8 mouse cellular contexts compared by ENCODE assay signal in genomic region chr5:23684517-23684916, GRCm38 (mm10). TPM values are rescaled to one million over a fixed set of nuclear protein-coding genes. Genes with fewer than 3 reads are reported as not detected.
DNase-seq lines count a peak whose midpoint lies in the region; ATAC-seq and TF ChIP-seq lines count a peak whose summit lies in the region.

Srpk2 (minus strand) TSS chr5:23684617.

- no peaks in the 10 kb centered on the region for H3K4me1 ChIP-seq in testis, adult 2 months (ENCODE audit: control insufficient read depth, insufficient read depth, low read length)
- no peaks in the 10 kb centered on the region for H3K4me1 ChIP-seq in heart, embryonic 16.5 days (ENCODE audit: control insufficient read depth, insufficient read depth, low read length)
- no peaks in the 10 kb centered on the region for H3K4me1 ChIP-seq in stomach, embryonic 16.5 days (ENCODE audit: control insufficient read depth, insufficient read depth, low read length)

- no peaks in the 10 kb centered on the region for H3K36me3 ChIP-seq in testis, adult 2 months (ENCODE audit: control insufficient read depth, insufficient read depth, low read length)
- H3K36me3 ChIP-seq in heart, embryonic 16.5 days (ENCODE audit: control insufficient read depth, insufficient read depth): no peaks in the 10 kb centered on the region
- H3K36me3 ChIP-seq in stomach, embryonic 16.5 days (ENCODE audit: control insufficient read depth, insufficient read depth, low read length): no peaks in the 10 kb centered on the region

- H3K4me2 ChIP-seq in heart, embryonic 16.5 days (ENCODE audit: low read depth, low read length): no peak within 1 kb of the TSS
- no peak within 1 kb of the TSS for H3K4me2 ChIP-seq in stomach, embryonic 16.5 days (ENCODE audit: low read depth, low read length)

- H3K27me3 ChIP-seq in testis, adult 2 months (ENCODE audit: control insufficient read depth, insufficient read depth, low read length): no peaks in the 10 kb centered on the region
- no peaks in the 10 kb centered on the region for H3K27me3 ChIP-seq in heart, embryonic 16.5 days (ENCODE audit: control insufficient read depth, insufficient read depth, low read length)
- no peaks in the 10 kb centered on the region for H3K27me3 ChIP-seq in stomach, embryonic 16.5 days (ENCODE audit: control insufficient read depth, insufficient read depth, low read length)

- intact Hi-C loops in left cerebral cortex, postnatal 36 days (cut with DNase I): no loop called here

- no peak for TF ChIP-seq POLR2A in testis, adult 2 months (IDR thresholded peaks at IDR 0.05; ENCODE audit: control insufficient read depth, low read depth, low read length)

- peak within 1 kb of the TSS; percentile 84 for H3K27ac ChIP-seq in testis, adult 2 months (ENCODE audit: control insufficient read depth, insufficient read depth, low read depth, low read length)
- H3K27ac ChIP-seq in heart, embryonic 16.5 days (ENCODE audit: low read length): no peak within 1 kb of the TSS
- H3K27ac ChIP-seq in stomach, embryonic 16.5 days (ENCODE audit: low read length): no peak within 1 kb of the TSS

- H3K4me3 ChIP-seq in testis, adult 2 months (ENCODE audit: control insufficient read depth, low read depth, low read length): peak within 1 kb of the TSS; percentile 90
- no peak within 1 kb of the TSS for H3K4me3 ChIP-seq in heart, embryonic 16.5 days (ENCODE audit: low read length)
- H3K4me3 ChIP-seq in stomach, embryonic 16.5 days (replicated peaks; ENCODE audit: low read length): no peak within 1 kb of the TSS

- 66% methylated on average over 1 of the region's 1 CpGs for WGBS in heart, embryonic 16.5 days
- 67% methylated on average over 1 of the region's 1 CpGs for WGBS in stomach, embryonic 16.5 days

- ATAC-seq in erythroblast, adult 5-6 weeks (replicated peaks; ENCODE audit: low FRiP score, poor library complexity, severe bottlenecking): no peak
- ATAC-seq in heart, embryonic 16.5 days (replicated peaks; ENCODE audit: extremely low read depth, insufficient read depth, low FRiP score): no peak
- no peak for ATAC-seq in stomach, embryonic 16.5 days (ENCODE audit: insufficient read depth, low FRiP score)

- no peaks in the 10 kb centered on the region for H3K9me3 ChIP-seq in heart, embryonic 16.5 days (replicated peaks; ENCODE audit: control insufficient read depth, low read length)
- no peaks in the 10 kb centered on the region for H3K9me3 ChIP-seq in stomach, embryonic 16.5 days (replicated peaks; ENCODE audit: control insufficient read depth, low read length)

- DNase-seq in testis, postnatal 10 days (ENCODE audit: low spot score): no peak
- no peak for DNase-seq in left cerebral cortex, postnatal 36 days (ENCODE audit: low spot score in 2 of 2)
- DNase-seq in urinary bladder, postnatal 4 days (ENCODE audit: low spot score in 2 of 2): no peak
- DNase-seq in cerebellum, adult 11-12 months: no peak

- no peak within 1 kb of the TSS for H3K9ac ChIP-seq in heart, embryonic 16.5 days (ENCODE audit: low read length)
- no peak within 1 kb of the TSS for H3K9ac ChIP-seq in stomach, embryonic 16.5 days (ENCODE audit: low read length)

- TF ChIP-seq CTCF in testis, adult 2 months (IDR thresholded peaks at IDR 0.05; ENCODE audit: control insufficient read depth, insufficient read depth, insufficient replicate concordance, low read depth, low read length): no peak

RNA-seq across cellular contexts. Expression of gene Srpk2, which starts in this region (rescaled TPM):
- polyA plus RNA-seq in testis, adult 2 months (2012; rRNA removed): 229 and 250 TPM in 2 replicates
- 15.2 and 18.2 TPM in 2 replicates for total RNA-seq in erythroblast, adult 5-6 weeks (2015; ENCODE audit: low replicate concordance)
- 18.7 and 20.8 TPM in 2 replicates for total RNA-seq in erythroblast, adult 5-6 weeks (2017; ENCODE audit: low replicate concordance)
- polyA plus RNA-seq in heart, embryonic 16.5 days (2015; fragmentation: Nextera tagmentation; extraction: Ambion mirVana): 40.1 and 40.8 TPM in 2 replicates
- total RNA-seq in left cerebral cortex, postnatal 36 days (2021): 100 to 1,000 TPM; 179 to 194 TPM
- 33.9 and 36.2 TPM in 2 replicates for polyA plus RNA-seq in stomach, embryonic 16.5 days (2015; fragmentation: Nextera tagmentation; extraction: Ambion mirVana)

Comparison
In these comparisons a context has a peak if more than half of its experiments do, and no peak if none do; other contexts are left out.
1. RNA of gene Srpk2 (total RNA-seq): 179 to 194 TPM in left cerebral cortex, postnatal 36 days; 15.2 to 20.8 TPM in erythroblast, adult 5-6 weeks; every median in the first group is over 4 times any median in the second.